Mouse (Mus musculus): ENCODE results near the gene Ckap5. TPM values are rescaled to one million over a fixed set of nuclear protein-coding genes. Genes with fewer than 3 reads are reported as not detected.

Ckap5 gene
- polyA plus RNA-seq, 1 experiment from 2014 or later = 29.7 TPM

DNA sequence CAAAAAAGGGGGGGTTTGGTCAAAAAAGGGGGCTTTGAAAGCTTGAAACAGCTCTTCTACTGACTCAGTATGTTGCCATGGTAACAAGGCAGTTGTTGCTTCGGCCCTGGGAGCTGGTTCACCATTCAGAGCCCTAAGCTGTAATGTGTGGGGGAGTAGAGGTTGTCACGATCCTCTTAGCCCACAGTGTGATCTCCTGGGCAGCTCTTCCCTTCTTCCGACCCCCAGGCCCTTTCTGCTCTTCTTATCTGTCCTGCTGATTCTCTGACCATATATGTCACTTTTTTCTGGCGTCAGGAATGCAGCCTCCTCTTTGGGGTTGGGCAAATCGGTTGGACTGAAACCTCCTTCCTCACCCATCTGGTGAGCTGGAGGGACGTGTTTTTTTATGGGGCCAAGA is 126.3 kb downstream of the Ckap5 start:
- 86% methylated on average over 6 of the region's 6 CpGs for WGBS (ENCODE audit: missing documents)
- H3K36me3 ChIP-seq (ENCODE audit: inconsistent target) = peaks cover 49% of the 10 kb centered on the region

DNA sequence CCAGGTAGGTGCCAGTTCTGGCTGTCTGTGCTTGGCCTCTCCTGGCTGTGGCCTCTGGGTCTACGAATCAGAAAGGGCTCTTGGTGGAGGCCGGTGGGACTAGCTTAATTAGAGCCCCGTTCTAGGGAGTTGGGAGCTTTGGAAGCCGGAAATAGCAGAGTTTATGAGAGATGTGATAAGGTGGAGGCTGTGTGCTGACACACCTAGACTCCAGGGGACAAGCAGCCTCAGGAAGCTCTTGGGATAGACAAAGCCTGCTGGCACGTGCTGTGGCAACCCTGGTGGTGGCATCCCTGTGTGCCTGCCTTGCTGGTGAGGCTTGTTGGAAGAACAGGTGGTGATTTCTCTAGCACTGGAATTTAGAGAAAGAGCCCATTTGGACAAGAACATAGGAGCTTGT is 128.8 kb downstream of the Ckap5 start:
- Histone ChIP-seq H3K79me2 (ENCODE audit: inconsistent target) (peaks cover 50% of the 10 kb centered on the region), H3K36me3 (ENCODE audit: inconsistent target) (peaks cover 72% of the 10 kb centered on the region), H3K4me3 (ENCODE audit: inconsistent target) (no peak overlapping the region), H3K27ac (no peak overlapping the region)
- 90% methylated on average over 5 of the region's 5 CpGs for WGBS (ENCODE audit: missing documents)

More for the DNA sequence above, 126.3 kb downstream of the Ckap5 start:
- H3K79me2 ChIP-seq (ENCODE audit: inconsistent target) = peaks cover 71% of the 10 kb centered on the region
- no peak overlapping the region for H3K4me3 ChIP-seq (ENCODE audit: inconsistent target)
- no peak overlapping the region for H3K27ac ChIP-seq

DNA sequence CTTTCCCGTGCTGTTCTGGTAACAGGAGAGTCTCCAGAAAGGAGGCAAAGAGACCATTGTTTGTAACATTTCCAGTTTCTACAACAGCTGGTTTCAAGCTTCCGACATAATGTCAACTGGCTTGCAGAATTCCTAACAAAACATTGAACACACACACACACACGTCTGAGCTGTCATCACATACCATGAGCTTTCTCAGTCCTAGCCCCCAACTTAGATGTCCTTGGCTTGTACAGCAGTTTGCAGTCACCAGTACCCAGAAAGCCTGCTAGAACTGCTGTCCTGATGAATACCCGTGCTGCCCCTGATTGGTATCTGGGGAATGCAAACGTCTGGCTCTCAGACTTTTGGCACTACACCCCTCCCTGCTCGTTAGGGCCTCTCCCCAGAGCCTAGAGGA is 129.3 kb downstream of the Ckap5 start:
- H3K36me3 ChIP-seq (ENCODE audit: inconsistent target) = peaks cover 72% of the 10 kb centered on the region
- H3K4me3 ChIP-seq (ENCODE audit: inconsistent target) = no peak overlapping the region
- 92% methylated on average over 6 of the region's 6 CpGs for WGBS (ENCODE audit: missing documents)
- H3K79me2 ChIP-seq (ENCODE audit: inconsistent target) = peaks cover 46% of the 10 kb centered on the region
- H3K27ac ChIP-seq = no peak overlapping the region

DNA sequence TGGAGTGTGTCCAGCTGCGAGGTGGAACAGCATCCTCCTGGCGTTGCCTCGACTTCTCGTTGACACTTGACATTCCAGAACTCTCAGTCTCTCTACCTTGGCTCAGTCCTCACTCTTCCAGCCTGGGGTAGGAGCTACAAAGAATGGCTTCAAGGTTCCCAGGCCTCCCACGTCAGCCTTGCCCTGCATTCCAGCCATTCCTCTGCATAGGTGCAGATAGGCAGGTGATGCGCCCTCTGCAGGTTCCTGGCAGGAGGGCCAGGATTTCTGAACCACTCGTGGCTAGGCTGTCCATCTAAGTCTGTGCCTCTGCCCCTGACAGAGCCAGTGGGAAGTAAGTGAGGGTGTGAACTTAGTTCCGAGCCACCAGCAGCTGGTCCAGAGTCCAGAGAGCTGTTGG is 130.2 kb downstream of the Ckap5 start:
- Histone ChIP-seq H3K79me2 (ENCODE audit: inconsistent target) (peaks cover 36% of the 10 kb centered on the region), H3K27ac (no peak overlapping the region), H3K4me3 (ENCODE audit: inconsistent target) (no peak overlapping the region), H3K36me3 (ENCODE audit: inconsistent target) (peaks cover 72% of the 10 kb centered on the region)
- WGBS (ENCODE audit: missing documents) = 98% methylated on average over 6 of the region's 8 CpGs

DNA sequence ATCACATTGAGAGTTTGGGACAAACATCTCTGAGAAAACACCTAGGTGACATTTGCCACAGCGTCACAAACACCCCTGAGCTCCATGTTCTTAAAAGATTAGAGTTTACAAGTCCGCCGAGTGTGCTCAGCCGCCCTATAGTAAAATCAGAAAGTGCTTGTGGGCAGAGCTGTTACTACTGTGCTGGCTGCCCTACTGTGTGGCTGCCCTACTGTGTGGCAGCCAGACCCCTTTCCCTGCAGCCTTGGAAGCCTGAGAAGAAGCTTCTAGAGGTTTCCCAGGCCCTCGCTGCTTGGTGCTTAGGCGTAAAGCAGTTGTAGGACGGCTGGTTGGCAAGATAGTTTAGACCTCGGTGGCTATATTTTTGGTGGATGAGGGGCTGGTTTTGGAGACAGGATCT is 133.1 kb downstream of the Ckap5 start:
- 98% methylated on average over 8 of the region's 8 CpGs for WGBS (ENCODE audit: missing documents)
- no peak overlapping the region for H3K4me3 ChIP-seq (ENCODE audit: inconsistent target)
- no peak overlapping the region for H3K27ac ChIP-seq
- H3K79me2 ChIP-seq (ENCODE audit: inconsistent target) = peaks cover 7% of the 10 kb centered on the region; the same call in 1 of the 2 replicates
- peaks cover 72% of the 10 kb centered on the region for H3K36me3 ChIP-seq (ENCODE audit: inconsistent target)

DNA sequence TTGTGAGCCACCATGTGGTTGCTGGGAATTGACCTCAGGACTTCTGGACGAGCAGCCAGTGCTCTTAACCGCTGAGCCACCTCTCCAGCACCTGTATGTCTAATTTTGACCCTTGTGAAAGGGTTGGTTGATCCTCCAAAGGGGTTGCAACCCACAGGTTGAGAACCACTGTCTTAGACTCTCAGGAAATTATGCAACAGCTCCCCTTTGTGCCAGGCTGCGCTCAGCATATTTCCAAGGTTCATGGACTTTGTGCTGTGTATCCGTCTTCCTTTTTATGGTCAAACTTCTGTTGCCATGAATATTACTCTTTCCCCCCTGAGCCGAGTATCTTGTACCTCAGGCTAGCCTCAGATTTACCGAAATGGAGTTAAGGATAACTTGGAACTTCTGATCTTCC is 134.4 kb downstream of the Ckap5 start:
- Histone ChIP-seq H3K4me3 (ENCODE audit: inconsistent target) (no peak overlapping the region), H3K79me2 (ENCODE audit: inconsistent target) (no peaks in the 10 kb centered on the region), H3K27ac (no peak overlapping the region), H3K36me3 (ENCODE audit: inconsistent target) (peaks cover 70% of the 10 kb centered on the region)
- 71% methylated on average over 6 of the region's 6 CpGs for WGBS (ENCODE audit: missing documents)

DNA sequence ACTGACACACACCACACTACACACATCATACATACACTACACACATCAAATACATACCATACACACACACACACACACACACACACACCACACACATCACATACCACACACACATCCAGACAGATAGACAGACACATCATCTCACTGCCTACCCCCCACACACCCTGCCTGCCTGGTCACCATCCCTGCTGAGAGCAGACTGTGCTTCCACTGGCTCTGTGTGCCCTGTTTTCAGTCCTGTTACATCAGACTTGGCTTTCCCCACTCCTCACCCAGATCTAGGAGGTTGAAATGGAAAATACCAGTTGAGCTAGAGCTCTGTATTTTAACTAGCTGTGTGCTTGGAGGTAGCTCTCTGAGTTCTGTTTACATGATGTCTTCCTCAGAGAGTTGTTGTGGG is 138.2 kb downstream of the Ckap5 start:
- no peaks in the 10 kb centered on the region for H3K79me2 ChIP-seq (ENCODE audit: inconsistent target)
- H3K36me3 ChIP-seq (ENCODE audit: inconsistent target) = peaks cover 70% of the 10 kb centered on the region
- H3K27ac ChIP-seq = no peak overlapping the region
- no peak overlapping the region for H3K4me3 ChIP-seq (ENCODE audit: inconsistent target)

DNA sequence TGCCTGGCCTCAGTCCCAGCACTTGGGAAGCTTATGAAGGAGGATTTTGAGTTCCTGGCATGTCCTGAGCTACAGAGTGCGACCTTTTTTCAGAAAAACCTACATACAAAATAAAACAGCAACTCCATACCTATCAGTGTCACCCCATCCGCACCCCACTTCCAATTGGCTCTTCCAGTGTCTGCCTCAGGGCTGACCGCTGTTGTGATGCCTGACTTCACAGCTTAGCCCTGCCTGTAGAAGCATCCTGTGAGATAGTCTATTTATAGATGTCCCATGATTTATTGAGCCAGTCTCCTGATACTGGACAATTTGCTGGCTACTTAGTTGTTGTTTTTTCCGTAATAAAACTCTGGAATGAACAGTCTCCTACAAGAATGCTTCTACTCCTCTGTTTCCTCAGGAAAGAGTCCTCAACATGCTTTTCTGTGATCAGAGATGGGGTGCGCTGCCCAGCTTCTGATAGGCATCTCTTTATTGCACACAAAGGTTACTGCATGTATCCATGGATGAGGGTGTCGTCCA is 139.9 kb downstream of the Ckap5 start:
- WGBS (ENCODE audit: missing documents) = 97% methylated on average over 6 of the region's 6 CpGs
- Histone ChIP-seq H3K79me2 (ENCODE audit: inconsistent target) (no peaks in the 10 kb centered on the region), H3K36me3 (ENCODE audit: inconsistent target) (peaks cover 80% of the 10 kb centered on the region), H3K4me3 (ENCODE audit: inconsistent target) (no peak overlapping the region), H3K27ac (no peak overlapping the region)

DNA sequence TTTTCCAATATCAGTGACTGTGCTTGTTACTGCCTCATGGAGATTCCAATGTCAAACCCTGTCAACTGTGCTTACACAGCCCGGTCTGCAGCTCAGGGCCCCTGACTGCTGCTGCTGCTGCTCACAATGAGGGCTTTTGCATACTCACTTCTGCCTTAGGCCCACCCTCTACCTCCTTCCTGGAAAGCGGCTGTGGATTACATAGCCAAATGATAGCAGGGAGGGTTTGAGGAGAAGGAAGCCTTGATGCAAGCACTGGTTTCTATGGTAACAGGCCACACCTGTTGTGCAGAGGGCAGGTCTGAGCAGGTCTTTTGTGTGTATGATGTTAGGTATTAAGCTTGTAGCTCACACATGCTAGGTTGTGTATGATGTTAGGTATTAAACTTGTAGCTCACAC is 141.2 kb downstream of the Ckap5 start:
- H3K4me3 ChIP-seq (ENCODE audit: inconsistent target) = no peak overlapping the region
- H3K36me3 ChIP-seq (ENCODE audit: inconsistent target) = peaks cover 78% of the 10 kb centered on the region
- no peak overlapping the region for H3K27ac ChIP-seq
- WGBS (ENCODE audit: missing documents) = 88% methylated on average over 2 of the region's 2 CpGs
- no peaks in the 10 kb centered on the region for H3K79me2 ChIP-seq (ENCODE audit: inconsistent target)

DNA sequence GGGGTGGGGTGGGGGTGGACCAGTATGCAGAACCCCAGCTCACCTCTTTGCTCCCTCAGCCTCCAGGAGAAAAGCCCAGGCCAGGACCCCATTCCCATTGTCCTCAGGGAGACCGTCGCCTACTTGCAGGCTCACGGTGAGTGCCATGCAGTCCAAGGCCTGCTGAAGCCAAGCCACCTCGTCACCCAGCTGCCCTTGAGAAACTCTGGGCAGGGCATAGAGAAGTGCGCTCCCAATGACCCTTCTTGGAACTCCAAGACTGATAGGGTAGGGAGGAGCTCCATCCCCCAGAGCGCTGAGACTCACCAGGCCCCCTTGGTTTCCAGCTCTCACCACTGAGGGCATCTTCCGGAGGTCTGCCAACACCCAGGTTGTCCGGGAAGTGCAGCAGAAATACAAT is 142.8 kb downstream of the Ckap5 start:
- 93% methylated on average over 8 of the region's 8 CpGs for WGBS (ENCODE audit: missing documents)
- Histone ChIP-seq H3K36me3 (ENCODE audit: inconsistent target) (peaks cover 66% of the 10 kb centered on the region), H3K79me2 (ENCODE audit: inconsistent target) (no peaks in the 10 kb centered on the region)

DNA sequence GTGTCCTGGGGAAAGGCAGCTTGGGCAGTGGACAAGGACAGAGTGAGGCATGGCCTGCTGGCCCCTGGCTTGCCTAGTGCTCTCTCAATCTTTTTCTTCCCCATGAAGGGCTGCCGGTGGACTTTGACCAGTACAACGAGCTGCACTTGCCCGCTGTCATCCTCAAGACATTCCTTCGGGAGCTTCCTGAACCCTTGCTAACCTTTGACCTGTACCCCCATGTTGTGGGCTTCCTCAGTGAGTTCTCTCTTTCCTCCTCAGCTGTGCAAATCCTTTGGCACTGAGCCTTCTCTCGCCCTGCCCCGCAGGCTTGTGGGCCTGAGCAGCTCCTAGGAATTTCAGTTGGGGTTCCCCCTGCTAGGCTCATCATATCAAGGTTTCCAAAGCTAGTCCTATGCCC is 143.5 kb downstream of the Ckap5 start:
- peaks cover 67% of the 10 kb centered on the region for H3K36me3 ChIP-seq (ENCODE audit: inconsistent target)
- WGBS (ENCODE audit: missing documents) = 96% methylated on average over 6 of the region's 6 CpGs

More for the DNA sequence above, 142.8 kb downstream of the Ckap5 start:
- Histone ChIP-seq H3K4me3 (ENCODE audit: inconsistent target) (no peak overlapping the region), H3K27ac (no peak overlapping the region)

More for the DNA sequence above, 143.5 kb downstream of the Ckap5 start:
- Histone ChIP-seq H3K4me3 (ENCODE audit: inconsistent target) (no peak overlapping the region), H3K27ac (no peak overlapping the region), H3K79me2 (ENCODE audit: inconsistent target) (no peaks in the 10 kb centered on the region)

Other genes with a start within 250 kb of the Ckap5 start
- gene 1110051M20Rik, start 82.1 kb upstream of the Ckap5 start, polyA plus RNA-seq (2018) = 4.8 to 7.1 TPM (median 5.0 TPM) in 3 replicates
- gene Lrp4, start 69.3 kb upstream of the Ckap5 start, polyA plus RNA-seq (2018) = 2.8 to 4.7 TPM (median 3.9 TPM) in 3 replicates
- not detected in 3 replicates for gene F2, start 109.7 kb downstream of the Ckap5 start, polyA plus RNA-seq (2018)
- 7.1 to 9.6 TPM (median 7.2 TPM) in 3 replicates for gene Zfp408, start 123.0 kb downstream of the Ckap5 start, polyA plus RNA-seq (2018)
- 71.8 to 86.9 TPM (median 78.6 TPM) in 3 replicates for gene Arhgap1, start 123.1 kb downstream of the Ckap5 start, polyA plus RNA-seq (2018)
- 18.4 to 29.2 TPM (median 20.7 TPM) in 3 replicates for gene Atg13, start 183.8 kb downstream of the Ckap5 start, polyA plus RNA-seq (2018)
- 2.3 to 5.9 TPM (median 4.5 TPM) in 3 replicates for gene Harbi1, start 184.1 kb downstream of the Ckap5 start, polyA plus RNA-seq (2018)
- 17.9 to 25.2 TPM (median 19.3 TPM) in 3 replicates for gene Ambra1, start 203.4 kb downstream of the Ckap5 start, polyA plus RNA-seq (2018)

Measured in macrophage (primary cell).